In the genomic region with DNA sequence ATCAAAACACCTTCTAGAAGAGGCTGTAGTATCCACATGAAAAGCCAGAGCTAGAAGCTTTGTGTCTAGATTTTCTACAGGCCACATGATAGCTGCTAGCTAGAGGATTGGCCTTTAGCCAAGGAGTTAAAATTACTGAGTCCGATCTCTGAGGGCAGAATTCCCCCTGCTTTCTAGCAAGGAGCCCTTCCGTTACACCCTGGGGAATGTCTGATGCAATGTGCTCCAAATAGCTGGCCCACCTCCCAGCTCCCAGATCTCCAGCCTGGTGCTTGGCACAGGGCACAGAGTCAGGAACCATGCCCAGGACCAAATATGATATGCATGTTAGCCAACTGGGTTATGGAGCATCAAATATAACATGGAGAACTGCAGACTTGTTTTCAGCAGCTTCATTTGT, we compare ENCODE assay signal across 8 mouse cellular contexts.
DNase-seq lines count a peak whose midpoint lies in the region; ATAC-seq lines count a peak whose summit lies in the region.

No protein-coding gene starts in this region.

- H3K9ac ChIP-seq in midbrain, embryonic 16.5 days (ENCODE audit: low read depth, low read length), result no peak overlapping the region
- H3K9ac ChIP-seq in kidney, embryonic 16.5 days (replicated peaks; ENCODE audit: low read length), result no peak overlapping the region
- H3K9ac ChIP-seq in neural tube, embryonic 14.5 days (replicated peaks; ENCODE audit: low read depth, low read length), result no peak overlapping the region

- no peaks in the 10 kb centered on the region for H3K27me3 ChIP-seq in midbrain, embryonic 16.5 days (ENCODE audit: control insufficient read depth, insufficient read depth, low read depth, low read length)
- no peaks in the 10 kb centered on the region for H3K27me3 ChIP-seq in midbrain, embryonic 10.5 days (ENCODE audit: low read depth, poor library complexity, severe bottlenecking)
- H3K27me3 ChIP-seq in kidney, embryonic 16.5 days (ENCODE audit: insufficient read depth, low read length), result no peaks in the 10 kb centered on the region
- H3K27me3 ChIP-seq in neural tube, embryonic 14.5 days (ENCODE audit: control insufficient read depth, insufficient read depth, low read length), result no peaks in the 10 kb centered on the region

- WGBS in midbrain, embryonic 16.5 days, result 34% methylated on average over 2 of the region's 2 CpGs
- WGBS in midbrain, embryonic 10.5 days, result 75% methylated on average over 2 of the region's 2 CpGs
- WGBS in kidney, embryonic 16.5 days, result 30% methylated on average over 2 of the region's 2 CpGs
- WGBS in neural tube, embryonic 14.5 days, result 34% methylated on average over 2 of the region's 2 CpGs

- no peak overlapping the region for H3K4me3 ChIP-seq in midbrain, embryonic 16.5 days (ENCODE audit: low read depth, low read length)
- H3K4me3 ChIP-seq in midbrain, embryonic 10.5 days, result no peak overlapping the region
- H3K4me3 ChIP-seq in kidney, embryonic 16.5 days (ENCODE audit: low read length), result no peak overlapping the region
- no peak overlapping the region for H3K4me3 ChIP-seq in neural tube, embryonic 14.5 days (ENCODE audit: low read depth, low read length)

- peaks cover 9% of the 10 kb centered on the region; the same call in 1 of the 2 replicates for H3K36me3 ChIP-seq in midbrain, embryonic 16.5 days (ENCODE audit: control insufficient read depth, insufficient read depth, low read length)
- H3K36me3 ChIP-seq in midbrain, embryonic 10.5 days, result no peaks in the 10 kb centered on the region
- H3K36me3 ChIP-seq in kidney, embryonic 16.5 days (ENCODE audit: insufficient read depth, low read length), result no peaks in the 10 kb centered on the region
- H3K36me3 ChIP-seq in neural tube, embryonic 14.5 days (ENCODE audit: control insufficient read depth, insufficient read depth, low read length), result no peaks in the 10 kb centered on the region

- H3K4me2 ChIP-seq in midbrain, embryonic 16.5 days (ENCODE audit: low read length), result no peak overlapping the region
- no peak overlapping the region for H3K4me2 ChIP-seq in kidney, embryonic 16.5 days (replicated peaks; ENCODE audit: low read depth, low read length)
- H3K4me2 ChIP-seq in neural tube, embryonic 14.5 days (ENCODE audit: low read depth, low read length), result no peak overlapping the region

- H3K4me1 ChIP-seq in midbrain, embryonic 16.5 days (ENCODE audit: control insufficient read depth, insufficient read depth, low read length), result no peaks in the 10 kb centered on the region; the same call in 1 of the 2 replicates
- H3K4me1 ChIP-seq in midbrain, embryonic 10.5 days, result peaks cover 4% of the 10 kb centered on the region; the same call in 1 of the 2 replicates
- H3K4me1 ChIP-seq in kidney, embryonic 16.5 days (ENCODE audit: insufficient read depth, low read length), result no peaks in the 10 kb centered on the region
- H3K4me1 ChIP-seq in neural tube, embryonic 14.5 days (ENCODE audit: control insufficient read depth, insufficient read depth, low read length), result no peaks in the 10 kb centered on the region

- no peaks in the 10 kb centered on the region for H3K9me3 ChIP-seq in midbrain, embryonic 16.5 days (replicated peaks; ENCODE audit: control insufficient read depth, low read length, poor library complexity, severe bottlenecking)
- 0 out of 2 replicates have a peak, but pooled peaks cover 4% of the 10 kb centered on the region for H3K9me3 ChIP-seq in midbrain, embryonic 10.5 days (replicated peaks)
- no peaks in the 10 kb centered on the region for H3K9me3 ChIP-seq in kidney, embryonic 16.5 days (ENCODE audit: low read length)
- no peaks in the 10 kb centered on the region for H3K9me3 ChIP-seq in neural tube, embryonic 14.5 days (ENCODE audit: control insufficient read depth, low read length)

- no peak for DNase-seq in midbrain, embryonic 10.5 days (ENCODE audit: low spot score)
- peak; percentile 93 for DNase-seq in cerebellum, adult 11-12 months
- DNase-seq in heart, adult 18-20 months, result peak; percentile 88 to 92
- DNase-seq in liver, result no peak
- no peak for DNase-seq in spleen, postnatal 4 days (ENCODE audit: low spot score in 2 of 2)

- ATAC-seq in midbrain, embryonic 16.5 days, result 0 out of 2 replicates have a peak, but pooled peaks have one; percentile 25
- 0 out of 2 replicates have a peak, but pooled peaks have one; percentile 39 for ATAC-seq in kidney, embryonic 16.5 days (ENCODE audit: low FRiP score, low TSS enrichment)
- peak; percentile 68; the same call in 1 of the 2 replicates for ATAC-seq in neural tube, embryonic 14.5 days (ENCODE audit: low read depth)

- H3K27ac ChIP-seq in midbrain, embryonic 16.5 days (ENCODE audit: low read length), result peak overlapping the region; percentile 28; the same call in 1 of the 2 replicates
- no peak overlapping the region for H3K27ac ChIP-seq in midbrain, embryonic 10.5 days (replicated peaks)
- no peak overlapping the region for H3K27ac ChIP-seq in kidney, embryonic 16.5 days (ENCODE audit: low read length)
- peak overlapping the region; percentile 4; the same call in 1 of the 2 replicates for H3K27ac ChIP-seq in neural tube, embryonic 14.5 days (ENCODE audit: low read depth, low read length)

Comparison
In these comparisons a context has a peak if more than half of its experiments do, and no peak if none do; other contexts are left out.
1. H3K27ac ChIP-seq: peak in midbrain, embryonic 16.5 days (single experiment) and neural tube, embryonic 14.5 days (single experiment); none in midbrain, embryonic 10.5 days (single experiment) and kidney, embryonic 16.5 days (single experiment).
2. DNase-seq: peak in cerebellum, adult 11-12 months (single experiment) and heart, adult 18-20 months (2 of 2); none in midbrain, embryonic 10.5 days (single experiment), liver (single experiment) and spleen, postnatal 4 days (0 of 2).
3. Peak in every context shown above with its lines, with median percentiles within 50 percentile points of each other: ATAC-seq.